Mouse (Mus musculus) left cerebral cortex, postnatal 4 days (tissue): ENCODE data around the gene Lrrc49. TPM values are rescaled to one million over a fixed set of nuclear protein-coding genes. Genes with fewer than 3 reads are reported as not detected.

ENCODE experiments used
- DNase-seq: peaks from one replicate; pipeline ENCODE4 v3.0.0-alpha.2; 2022
- intact Hi-C: fragments of 180-260 bp; cut with DNase I; formaldehyde crosslinking; loops from one replicate; pipeline ENCODE4 v1.15.1; 2025
- total RNA-seq, 2 experiments: library from RNA; stranded (reverse); gene quantifications; 2 replicates each; pipeline ENCODE4 v1.2.3; 2021

Gene Lrrc49
- total RNA-seq, 2 experiments from 2014 or later: 86.6 to 86.9 TPM

DNA sequence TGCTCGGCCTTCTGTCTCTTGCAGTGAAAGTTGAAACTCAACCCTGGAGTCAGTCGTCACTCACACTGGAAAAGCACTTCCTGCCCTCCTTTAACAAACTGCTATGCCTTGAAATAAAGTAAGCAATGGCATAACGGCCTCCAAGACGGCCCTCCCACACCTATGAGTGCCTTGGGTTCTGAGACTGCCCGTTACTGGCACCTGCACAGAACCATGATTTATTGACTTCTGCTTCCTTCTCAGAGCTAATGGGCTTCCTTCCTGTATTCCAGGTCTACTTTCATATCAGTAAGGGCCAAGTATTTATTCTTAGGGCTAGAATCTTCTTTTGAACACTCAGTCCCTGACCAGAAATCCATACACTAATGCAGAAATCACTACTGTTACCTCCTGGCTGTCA is 9.0 kb downstream of the Lrrc49 start:
- intact Hi-C loops: no loop called here
- no peak for DNase-seq

DNA sequence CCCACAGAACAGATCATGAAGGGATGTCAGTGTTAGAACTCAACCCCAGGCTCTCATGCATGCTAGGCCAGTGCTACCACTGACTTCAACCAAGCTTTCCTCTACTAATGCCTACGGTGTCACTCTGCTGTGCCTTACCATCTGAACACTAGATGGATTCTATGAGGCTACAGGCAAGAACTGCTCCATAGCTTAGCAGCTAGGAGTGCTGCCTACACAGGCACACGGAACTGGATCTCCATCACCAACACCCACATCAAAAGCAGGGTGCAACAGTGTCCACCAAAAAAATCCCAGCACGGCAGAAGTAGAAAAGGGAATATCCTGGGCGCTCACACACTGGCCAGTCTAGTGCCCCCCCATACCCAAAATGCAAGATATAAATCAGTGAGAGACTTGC is 11.5 kb downstream of the Lrrc49 start:
- DNase-seq: no peak
- intact Hi-C loops: no loop called here

DNA sequence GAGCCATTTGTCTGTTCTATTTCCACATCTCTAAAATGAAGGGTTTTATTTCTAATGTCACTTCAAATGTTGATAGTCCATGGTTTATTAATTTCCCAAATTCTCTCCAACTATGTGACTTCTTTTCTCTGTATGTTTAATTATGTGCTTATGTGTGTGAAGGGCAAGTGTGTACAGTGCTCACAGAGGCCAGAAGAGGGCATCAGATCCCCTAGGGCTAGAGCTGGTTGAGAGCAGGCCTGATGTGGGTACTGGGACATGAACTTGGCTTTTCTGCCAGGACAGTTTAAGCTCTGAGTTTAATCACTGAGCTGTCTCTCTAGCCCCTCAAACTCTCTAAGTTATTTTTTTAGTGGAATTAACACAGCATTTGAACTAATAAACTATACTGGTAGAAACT is 13.2 kb downstream of the Lrrc49 start:
- intact Hi-C loops: no loop called here
- no peak for DNase-seq

DNA sequence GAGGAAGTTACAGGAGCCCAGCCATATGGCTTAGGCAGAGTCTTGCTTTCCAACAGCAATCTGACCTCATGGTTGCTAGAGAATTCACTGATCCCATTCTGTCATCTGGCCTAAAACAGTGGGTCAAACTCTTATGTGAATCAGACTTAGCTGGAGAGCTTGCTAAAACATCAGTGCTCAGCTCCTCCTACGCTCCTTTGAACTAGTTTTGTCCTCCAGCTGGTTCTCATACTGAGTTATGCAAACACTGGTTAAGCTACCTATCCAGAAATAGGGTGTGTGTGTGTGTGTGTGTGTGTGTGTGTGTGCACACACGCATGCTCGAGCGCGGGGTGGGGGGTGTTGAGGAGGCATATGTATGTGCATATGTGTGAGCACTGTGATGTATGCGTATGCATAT is 15.4 kb downstream of the Lrrc49 start:
- intact Hi-C loops: no loop called here
- no peak for DNase-seq

DNA sequence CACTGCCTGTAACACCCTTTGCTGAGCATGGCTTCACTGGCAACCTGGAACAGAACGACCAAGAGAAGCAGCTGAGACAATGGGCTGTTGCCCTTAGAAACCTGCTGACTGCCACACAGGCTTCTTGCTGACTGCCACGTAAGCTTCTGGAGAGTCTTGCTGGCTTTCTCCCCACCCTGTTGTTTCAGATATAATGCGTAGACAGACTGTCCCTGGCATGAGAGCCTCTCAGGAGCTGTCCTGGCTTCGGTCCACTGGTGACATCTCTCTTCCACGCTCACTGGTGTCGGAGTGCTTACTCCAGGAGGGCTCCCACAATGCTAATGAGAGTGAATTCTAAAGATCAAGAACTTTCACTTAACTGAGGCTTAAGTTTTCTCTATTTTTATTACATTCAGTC is 19.1 kb downstream of the Lrrc49 start:
- intact Hi-C loops: loop anchor here (5.0 kb wide), 1 partner anchor 72 kb away; no protein-coding TSS in a partner anchor
- no peak for DNase-seq

DNA sequence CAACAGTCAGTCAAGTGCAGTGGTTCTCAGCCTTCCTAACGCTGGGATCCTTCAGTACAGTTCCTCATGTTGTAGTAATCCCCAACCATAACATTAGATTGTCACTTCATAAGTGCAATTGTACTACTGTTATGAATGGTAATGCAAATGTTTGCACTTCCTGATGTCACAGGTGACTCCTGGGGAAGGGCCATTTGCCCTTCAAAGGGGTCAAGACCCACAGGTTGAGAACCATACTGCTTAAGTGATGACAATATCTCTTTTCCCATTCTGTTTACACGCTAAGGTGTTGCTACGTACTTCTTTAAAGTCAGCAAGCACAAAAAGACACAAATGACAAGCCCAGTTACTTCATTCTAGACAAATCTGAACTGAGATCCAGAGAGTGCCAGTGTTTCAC is 22.4 kb downstream of the Lrrc49 start:
- no peak for DNase-seq
- intact Hi-C loops: loop anchor here (5.0 kb wide), 1 partner anchor 68 kb away; no protein-coding TSS in a partner anchor

DNA sequence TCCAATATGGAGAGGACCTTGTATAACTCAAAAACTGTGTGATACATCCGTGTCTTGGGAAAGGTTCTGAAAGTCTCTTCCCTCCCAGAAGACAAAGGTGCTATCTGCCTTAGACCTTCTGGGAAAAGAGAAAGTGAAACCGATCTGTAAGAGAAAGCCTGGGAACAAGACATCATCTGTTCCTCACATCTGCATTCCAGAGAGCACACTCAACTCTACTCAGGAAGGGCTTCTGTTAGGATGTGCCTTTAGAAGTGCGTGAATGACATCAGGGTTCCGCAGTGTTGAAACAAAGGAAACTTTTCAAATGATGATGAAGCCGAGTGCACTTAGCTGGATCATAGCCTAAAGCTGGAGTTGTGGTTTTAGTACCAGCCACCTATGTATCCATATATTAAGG is 23.1 kb downstream of the Lrrc49 start:
- intact Hi-C loops: loop anchor here (5.0 kb wide), 1 partner anchor 68 kb away; no protein-coding TSS in a partner anchor
- DNase-seq: no peak

DNA sequence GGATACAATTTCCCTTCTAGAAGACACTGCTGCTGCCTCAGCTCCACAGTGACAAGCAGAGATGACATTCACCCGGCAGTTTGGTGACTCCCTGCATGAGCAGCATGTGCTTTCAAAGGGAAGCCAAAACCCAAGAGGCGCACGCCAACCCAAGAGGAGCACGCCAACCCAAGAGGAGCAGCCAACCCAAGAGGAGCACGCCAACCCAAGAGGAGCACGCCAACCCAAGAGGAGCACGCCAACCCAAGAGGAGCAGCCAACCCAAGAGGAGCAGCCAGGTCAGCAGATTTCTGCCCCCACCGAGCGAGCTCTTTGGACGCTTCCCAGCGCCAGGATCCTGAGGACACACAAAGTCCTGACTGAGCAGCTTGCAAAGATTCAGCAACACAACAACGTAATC is 23.6 kb downstream of the Lrrc49 start:
- intact Hi-C loops: no loop called here
- peak; percentile 64 for DNase-seq

DNA sequence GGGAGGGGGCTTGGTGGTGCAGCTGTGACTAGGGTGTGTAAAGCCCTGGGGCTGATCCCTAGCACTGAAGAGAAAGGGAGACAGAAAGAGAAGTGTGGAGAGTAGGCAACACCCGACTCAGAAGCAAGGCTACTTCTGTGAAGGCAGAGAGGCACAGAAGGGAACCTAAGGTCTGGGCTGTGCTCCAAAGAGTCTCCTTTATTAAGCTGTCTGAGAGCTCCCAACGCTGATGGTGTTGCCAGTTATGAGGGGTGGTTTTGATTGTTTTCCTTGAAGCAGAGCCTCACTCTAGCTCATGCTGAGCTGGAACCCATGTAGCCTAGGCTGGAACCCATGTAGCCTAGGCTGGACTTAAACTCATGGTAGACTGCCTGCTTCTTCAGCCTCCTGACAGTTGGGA is 25.0 kb downstream of the Lrrc49 start:
- intact Hi-C loops: no loop called here
- peak; percentile 16 for DNase-seq

DNA sequence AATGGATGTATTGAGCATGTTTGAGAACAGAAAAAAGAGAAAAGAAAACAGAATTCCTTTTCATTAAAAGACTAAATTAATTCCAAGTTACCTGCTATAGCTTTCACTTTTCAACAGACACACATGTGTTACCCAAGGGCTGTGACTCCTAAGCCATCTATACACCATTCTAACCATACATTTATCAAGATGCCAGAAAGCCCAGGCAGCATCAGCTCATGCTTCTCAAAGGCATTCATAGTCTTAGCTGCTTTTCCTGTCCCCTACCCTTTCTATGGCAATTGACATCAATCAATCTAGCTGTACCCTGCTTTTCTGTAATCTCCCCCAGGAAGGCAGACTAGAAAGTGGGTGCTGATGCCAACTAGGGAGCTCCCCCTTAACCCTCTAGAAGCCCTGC is 34.4 kb downstream of the Lrrc49 start:
- DNase-seq: no peak
- intact Hi-C loops: no loop called here

DNA sequence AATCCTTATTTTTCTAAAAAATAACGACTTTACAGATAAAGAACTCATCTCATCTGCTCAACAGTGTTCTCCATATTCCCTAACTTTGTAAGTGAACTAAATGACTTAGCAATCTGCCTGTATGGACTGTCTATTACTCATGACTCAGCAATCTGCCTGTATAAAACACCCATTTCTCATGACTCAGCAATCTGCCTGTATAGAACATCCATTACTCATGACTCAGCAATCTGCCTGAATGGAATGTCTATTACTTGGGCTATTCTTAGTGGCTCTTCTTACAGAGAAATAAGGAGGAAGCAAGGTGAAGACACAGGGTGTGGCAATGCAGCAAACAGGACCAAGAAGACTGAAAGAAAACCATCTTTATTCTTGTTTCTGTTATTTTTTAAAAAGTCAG is 34.8 kb downstream of the Lrrc49 start:
- DNase-seq: no peak
- intact Hi-C loops: no loop called here

DNA sequence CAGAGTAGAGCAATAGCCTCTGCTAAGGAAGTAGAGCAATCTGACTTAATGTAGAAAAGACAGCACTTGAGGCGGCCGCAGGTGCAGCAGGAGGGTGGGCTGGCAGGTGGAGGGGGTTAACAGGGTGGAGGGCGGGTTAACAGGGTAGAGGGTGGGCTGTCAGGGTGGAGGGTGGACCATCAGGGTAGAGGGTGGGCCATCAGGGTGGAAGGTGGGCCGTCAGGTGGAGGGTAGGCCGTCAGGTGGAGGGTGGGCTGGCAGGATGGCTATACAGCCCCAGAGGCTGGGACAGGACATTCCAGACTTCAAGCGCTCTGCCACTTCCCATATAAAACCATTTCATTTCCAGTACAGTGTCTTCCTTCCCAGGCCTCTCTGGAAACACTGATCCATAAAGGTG is 37.7 kb downstream of the Lrrc49 start:
- intact Hi-C loops: no loop called here

DNA sequence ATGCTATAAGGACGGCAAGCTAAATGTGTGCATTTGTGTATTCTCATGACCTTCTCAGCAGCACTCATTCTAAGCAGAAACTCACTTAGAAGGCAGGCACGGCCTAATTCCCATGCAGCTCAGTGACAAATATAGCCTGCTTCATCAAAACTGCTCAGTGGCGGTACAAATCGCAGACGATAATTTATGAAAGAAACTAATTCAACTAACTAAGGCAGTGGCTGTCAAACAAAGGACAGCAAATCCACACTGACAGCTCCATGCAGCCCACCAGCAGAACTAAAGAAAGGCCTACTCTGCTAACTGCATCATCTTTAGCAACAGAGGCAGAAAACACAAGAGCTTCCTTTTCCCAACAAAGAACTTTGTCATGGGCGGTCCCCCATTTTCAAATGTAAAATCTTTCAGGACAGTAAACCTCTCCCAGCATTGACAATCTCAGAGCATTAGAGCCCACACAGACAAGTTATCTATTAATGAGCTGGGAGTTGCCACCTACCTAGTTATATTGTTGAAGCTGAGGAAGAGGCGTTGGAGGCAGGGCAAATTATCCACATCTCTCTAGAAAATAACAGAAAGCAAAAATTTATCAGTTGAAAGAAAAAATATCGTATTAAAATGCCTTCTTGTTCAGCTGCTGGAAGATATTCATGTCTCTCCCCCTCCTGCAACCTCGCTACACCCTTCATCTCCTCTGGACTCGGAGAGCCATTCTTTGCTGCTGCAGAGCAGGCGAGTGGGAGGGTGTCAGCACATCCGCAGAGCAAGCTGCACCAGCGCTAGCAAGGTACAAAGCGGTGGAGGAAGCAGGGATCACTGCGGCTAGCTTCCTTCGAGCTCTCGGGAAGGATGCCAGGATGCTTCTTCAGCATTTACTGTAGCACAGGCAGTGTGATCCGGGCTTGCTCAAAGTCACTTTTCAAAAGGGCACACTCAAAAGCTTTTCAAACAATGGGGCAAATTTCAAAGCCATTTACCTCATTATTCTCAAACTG is 38.7 kb downstream of the Lrrc49 start:
- DNase-seq: peak; percentile 52
- intact Hi-C loops: no loop called here

More for the DNA sequence above, 37.7 kb downstream of the Lrrc49 start:
- DNase-seq: no peak

DNA sequence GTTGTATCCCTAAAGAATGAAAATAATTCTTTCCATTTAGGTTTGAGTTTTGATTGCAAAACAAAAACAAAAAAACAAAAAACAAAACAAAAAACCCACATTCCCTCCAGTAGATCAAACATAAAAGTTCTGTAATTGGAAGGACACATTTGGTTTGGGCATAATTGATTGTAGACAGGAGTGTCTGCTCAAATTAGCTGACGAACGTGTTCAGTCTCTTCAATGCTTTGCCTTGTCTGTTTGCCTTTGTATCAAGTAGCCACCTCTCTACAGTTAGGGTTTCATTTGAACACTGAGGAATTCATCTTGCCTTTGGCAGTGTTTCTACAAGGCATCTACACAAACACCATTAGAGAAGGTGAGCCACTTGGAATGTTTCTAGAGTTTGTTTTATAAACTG is 54.4 kb downstream of the Lrrc49 start:
- intact Hi-C loops: no loop called here
- no peak for DNase-seq

DNA sequence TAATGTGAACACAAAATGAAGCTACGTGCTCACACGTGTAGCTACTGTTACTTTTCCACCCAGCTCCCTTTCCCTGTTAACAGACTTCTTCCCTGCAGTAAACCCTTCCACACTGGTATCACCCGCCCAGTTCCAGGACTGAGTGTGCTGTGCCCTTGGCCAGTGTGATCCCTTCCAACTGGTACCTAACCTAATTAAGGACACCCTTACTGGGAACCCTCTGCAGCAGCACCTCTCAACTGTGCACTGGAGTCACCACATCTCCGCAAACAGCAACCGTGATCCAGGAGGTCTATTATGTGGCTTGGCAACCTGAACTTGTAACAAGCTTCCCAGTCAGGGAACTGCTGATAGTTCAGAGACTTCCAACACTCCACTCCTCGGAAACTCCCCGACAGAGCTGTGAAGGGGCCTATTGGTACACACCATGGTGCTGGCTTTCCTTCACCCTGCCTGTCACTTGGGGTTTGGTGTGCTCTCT is 61.6 kb downstream of the Lrrc49 start:
- no peak for DNase-seq
- intact Hi-C loops: no loop called here

DNA sequence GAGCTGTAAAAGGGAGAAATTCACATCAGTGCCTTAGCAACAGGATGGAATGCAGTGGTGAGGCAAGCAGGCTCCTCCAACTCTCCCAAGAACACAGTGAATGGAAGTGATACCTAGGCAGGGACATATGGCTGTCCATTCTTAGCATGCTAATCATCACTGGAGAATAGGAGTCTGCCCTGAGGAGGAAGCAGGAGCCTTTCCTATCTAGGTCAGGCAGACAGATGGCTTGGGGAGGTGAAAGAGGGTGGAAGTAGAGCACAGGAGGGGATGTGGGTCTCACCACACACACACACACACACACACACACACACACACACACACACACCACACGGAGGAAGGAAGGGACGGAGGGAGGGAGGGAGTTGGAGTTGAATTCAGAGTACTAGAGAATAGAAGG is 62.1 kb downstream of the Lrrc49 start:
- intact Hi-C loops: no loop called here
- no peak for DNase-seq

DNA sequence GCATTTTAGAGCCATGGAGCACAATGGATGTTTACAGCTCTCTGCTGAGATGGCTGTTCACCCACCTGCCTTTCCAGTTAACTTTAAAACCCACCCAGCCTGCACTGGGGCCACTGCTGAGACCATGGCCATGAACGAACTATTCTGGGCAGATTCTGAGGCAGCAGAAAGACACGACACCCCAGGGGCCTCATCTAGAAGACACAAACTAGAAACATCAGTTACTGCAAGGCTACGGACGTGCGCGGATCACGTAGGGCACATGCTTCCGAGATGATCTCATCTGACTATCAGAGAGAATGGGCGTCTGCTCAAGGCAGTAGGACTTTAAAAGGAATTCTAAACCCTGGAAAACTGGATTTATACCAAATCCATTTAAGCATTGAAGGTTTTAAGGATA is 71.0 kb downstream of the Lrrc49 start:
- no peak for DNase-seq
- intact Hi-C loops: no loop called here

DNA sequence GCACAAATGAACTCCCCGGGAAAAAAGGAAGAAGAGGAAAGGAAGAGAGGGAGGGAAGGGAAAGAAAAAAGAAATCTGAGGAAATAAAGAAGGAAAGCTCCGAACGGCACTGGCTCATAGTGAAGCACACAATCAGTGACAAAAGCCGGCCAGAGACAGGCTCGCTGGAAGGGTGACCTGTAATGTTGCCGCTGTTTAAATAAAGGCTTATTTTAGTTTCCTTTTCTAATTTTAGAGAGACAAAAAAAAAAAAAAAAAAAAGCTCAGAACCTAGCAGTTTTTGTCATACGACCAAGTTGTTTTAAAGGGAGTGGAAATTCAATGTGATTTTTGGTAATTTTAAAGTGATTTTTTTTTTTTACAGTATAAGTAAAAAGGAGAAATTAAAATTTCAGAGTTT is 71.6 kb downstream of the Lrrc49 start:
- intact Hi-C loops: no loop called here
- no peak for DNase-seq

DNA sequence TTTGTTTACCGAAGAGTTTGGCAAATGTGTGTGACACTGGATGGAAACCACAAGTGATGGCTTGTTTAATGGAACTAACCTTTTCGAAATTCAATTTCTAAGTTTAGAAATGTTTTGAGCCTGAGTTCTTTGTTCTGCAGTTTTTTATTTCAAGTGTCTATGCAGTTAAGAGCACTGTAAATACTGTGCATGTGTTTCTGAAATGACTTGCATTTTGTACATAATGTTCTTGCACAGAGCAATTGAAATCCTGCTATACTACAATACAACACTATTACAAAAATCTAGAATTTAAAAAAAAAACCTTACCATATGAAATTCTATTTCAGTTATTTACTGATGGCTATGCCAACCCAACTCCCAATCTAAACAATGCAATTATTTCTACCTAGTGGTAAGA is 75.7 kb downstream of the Lrrc49 start:
- no peak for DNase-seq
- intact Hi-C loops: no loop called here

DNA sequence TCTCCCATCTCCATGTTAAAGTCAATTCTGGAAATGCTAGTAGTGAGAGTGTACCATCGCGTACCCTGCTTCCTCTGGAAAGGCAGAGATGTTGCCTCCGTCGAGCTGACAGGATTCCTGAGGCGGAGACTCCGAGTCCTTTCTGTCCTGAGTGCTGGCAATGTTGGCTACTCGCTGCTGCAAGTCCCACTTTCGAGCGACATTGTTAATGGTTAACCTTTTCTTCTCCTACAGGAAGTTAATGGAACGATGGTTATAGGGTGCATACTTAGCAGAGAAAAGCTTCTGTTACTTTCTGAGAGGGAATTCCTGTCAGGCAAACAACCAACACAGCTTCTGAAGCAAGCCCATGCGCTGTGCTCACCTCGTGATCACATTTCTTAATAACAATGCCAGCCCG is 77.8 kb downstream of the Lrrc49 start:
- DNase-seq: no peak
- intact Hi-C loops: no loop called here

DNA sequence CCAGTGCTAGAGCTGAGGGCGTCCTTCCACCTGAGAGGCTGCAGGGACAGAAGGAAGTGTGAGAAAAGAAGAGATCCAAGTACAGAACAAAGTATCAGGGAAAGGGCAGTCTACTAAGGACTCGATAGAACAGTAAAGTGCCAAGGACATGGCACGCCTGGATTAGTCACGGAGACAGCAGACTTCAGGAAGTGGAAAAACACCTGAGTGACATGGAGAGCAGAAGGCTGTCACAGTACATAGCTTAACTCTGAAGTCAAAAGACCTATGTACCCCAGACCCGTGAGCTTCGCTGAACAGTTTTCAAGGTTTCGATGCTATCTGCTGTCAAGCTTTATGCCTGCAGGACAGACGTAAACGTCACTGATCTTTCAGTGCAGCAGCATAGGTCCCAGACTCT is 79.1 kb downstream of the Lrrc49 start:
- intact Hi-C loops: no loop called here
- no peak for DNase-seq

DNA sequence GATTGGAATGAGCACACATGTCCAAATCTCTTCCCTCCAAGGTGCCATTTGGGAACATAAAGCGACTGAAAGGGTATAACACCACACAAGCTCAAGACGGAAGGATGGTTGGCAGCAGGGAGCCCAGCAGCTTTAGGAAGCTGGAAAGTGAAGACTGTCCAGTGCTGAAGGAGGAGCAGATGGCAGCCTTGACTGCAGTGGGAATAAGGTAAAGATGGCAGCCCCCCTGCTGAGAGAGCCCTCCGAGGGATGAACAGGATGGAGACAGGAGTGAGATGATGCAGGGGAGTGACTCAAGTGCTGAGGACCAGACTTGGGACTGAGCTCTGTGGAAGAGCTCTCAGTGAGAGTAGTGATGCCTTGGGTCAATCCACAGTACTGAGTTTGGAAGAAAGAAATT is 79.9 kb downstream of the Lrrc49 start:
- DNase-seq: peak; percentile 35
- intact Hi-C loops: no loop called here
